Mouse (Mus musculus) frontal cortex, adult 2 months (tissue): ENCODE data around the gene Fbxo31. TPM values are rescaled to one million over a fixed set of nuclear protein-coding genes. Genes with fewer than 3 reads are reported as not detected.

Experiments
- polyA plus RNA-seq: library from polyadenylated mRNA; depleted of rRNA; stranded (reverse); fragments of >200 nt; gene quantifications from 2 replicates; pipeline ENCODE4 v1.2.3, GENCODE M21; 2012; rRNA removed

Fbxo31 gene
- polyA plus RNA-seq, 1 experiment: 70.9 TPM

Other genes starting within 250 kb of the Fbxo31 start
- gene 1700018B08Rik, start 34.5 kb downstream of the Fbxo31 start, polyA plus RNA-seq: not detected in 2 replicates
- 128 and 152 TPM in 2 replicates for gene Map1lc3b, start 11.6 kb upstream of the Fbxo31 start, polyA plus RNA-seq
- gene Zcchc14, start 74.1 kb upstream of the Fbxo31 start, polyA plus RNA-seq: 51.8 and 59.3 TPM in 2 replicates
- gene Jph3, start 150.8 kb upstream of the Fbxo31 start, polyA plus RNA-seq: 138 and 159 TPM in 2 replicates